Mouse (Mus musculus) liver, adult (tissue): Measurements from ENCODE around the gene Reep3.

Experiments used
- GATA4 ChIP-seq: IDR thresholded peaks from 2 replicates; pipeline ENCODE4 v1.6.1; 2014; ENCODE audit warnings: mild to moderate bottlenecking, low read length; ENCODE audit not compliant: insufficient replicate concordance

Reep3 gene

GRCm38 (mm10) chr10:67099183-67099929 is 2.6 kb upstream of the Reep3 start:
- no peak for TF ChIP-seq GATA4

- TF ChIP-seq GATA4, result no peak
Measured at GRCm38 (mm10) chr10:67098408-67099050, 1.8 kb upstream of the Reep3 start.

- no peak for TF ChIP-seq GATA4
Measured at GRCm38 (mm10) chr10:67097437-67098150, 849 bp upstream of the Reep3 start.

GRCm38 (mm10) chr10:67095798-67096620 is 736 bp downstream of the Reep3 start, which contains the start of gene Jmjd1c:
TSS of gene Jmjd1c (plus strand) at chr10:67096125.
- TF ChIP-seq GATA4, result no peak; the same call in 1 of the 2 replicates

- TF ChIP-seq GATA4, result no peak
Measured at GRCm38 (mm10) chr10:67094922-67095321, 1.8 kb downstream of the Reep3 start.

- TF ChIP-seq GATA4, result no peak
Measured at GRCm38 (mm10) chr10:67090611-67091010, 6.1 kb downstream of the Reep3 start.

GRCm38 (mm10) chr10:67087447-67088226 is 9.1 kb downstream of the Reep3 start:
- no peak for TF ChIP-seq GATA4

- TF ChIP-seq GATA4, result no peak
Measured at GRCm38 (mm10) chr10:67085916-67086315, 10.8 kb downstream of the Reep3 start.

GRCm38 (mm10) chr10:67085124-67085523 is 11.6 kb downstream of the Reep3 start:
- TF ChIP-seq GATA4, result no peak

- no peak for TF ChIP-seq GATA4
Measured at GRCm38 (mm10) chr10:67083446-67084166, 13.1 kb downstream of the Reep3 start.

GRCm38 (mm10) chr10:67082531-67082930 is 14.2 kb downstream of the Reep3 start:
- no peak for TF ChIP-seq GATA4

GRCm38 (mm10) chr10:67081206-67082007 is 15.3 kb downstream of the Reep3 start:
- no peak for TF ChIP-seq GATA4

GRCm38 (mm10) chr10:67079030-67079429 is 17.7 kb downstream of the Reep3 start:
- TF ChIP-seq GATA4, result no peak
